Mouse (Mus musculus) thymus, adult 2 months (tissue): Measurements from ENCODE around the gene Ube2v1.

ENCODE experiments used
- CTCF ChIP-seq: fragments of 200-500 bp; IDR thresholded peaks from 2 replicates; pipeline ENCODE4 v1.5.1; 2012; ENCODE audit warnings: mild to moderate bottlenecking, control low read depth, low read length, moderate library complexity, borderline replicate concordance; ENCODE audit not compliant: control insufficient read depth, poor library complexity, insufficient read depth; ENCODE audit errors: extremely low read depth
- POLR2A ChIP-seq: fragments of 200-500 bp; IDR thresholded peaks from 2 replicates; pipeline ENCODE4 v1.6.1; 2012; ENCODE audit warnings: mild to moderate bottlenecking, low read length, control low read depth, moderate library complexity; ENCODE audit not compliant: control insufficient read depth, poor library complexity, insufficient read depth; ENCODE audit errors: extremely low read depth

DNA sequence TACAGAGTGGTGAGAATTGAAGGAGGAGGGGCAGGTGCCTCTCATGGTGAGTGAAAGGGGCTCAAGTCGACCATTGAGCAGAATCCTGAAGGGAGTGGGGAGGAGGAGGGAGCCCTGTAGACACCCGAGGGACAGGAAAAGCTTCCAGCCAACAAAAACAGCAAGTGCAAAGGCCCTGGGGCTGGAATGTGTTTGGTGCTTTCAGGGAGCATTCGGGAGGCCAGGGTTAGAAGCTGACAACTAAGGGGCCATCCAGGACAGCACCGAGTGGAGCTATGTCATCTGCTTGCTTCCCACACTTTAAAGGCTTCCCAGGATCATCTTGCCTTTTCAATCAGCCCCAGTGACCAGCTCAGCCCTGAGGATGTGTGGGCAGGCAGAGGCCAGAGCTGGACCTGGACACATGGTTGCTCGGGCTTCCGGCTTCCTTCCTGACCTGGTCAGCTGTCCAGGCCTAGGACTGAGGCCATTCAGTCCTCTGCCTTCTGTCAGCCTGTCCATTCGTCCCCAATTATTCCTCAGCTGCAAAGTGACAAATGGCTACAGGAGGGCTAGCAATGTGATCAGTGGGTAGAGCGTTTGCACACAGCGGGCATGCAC lies 54.6 kb downstream of the Ube2v1 start:
- TF ChIP-seq POLR2A (no peak), CTCF (no peak)
